Comparison of ENCODE assay signal across 14 mouse cellular contexts in genomic region chr10:67962496-67962895, GRCm38 (mm10). TPM values are rescaled to one million over a fixed set of nuclear protein-coding genes. Genes with fewer than 3 reads are reported as not detected.
DNase-seq lines count a peak whose midpoint lies in the region; ATAC-seq and TF ChIP-seq lines count a peak whose summit lies in the region.
"Had no signal": no experiment of that assay in that cellular context is flagged by ENCODE, and none has a peak within 500 bp of the region (broad histone marks: within the 10 kb centered on the region; RNA-seq: fewer than 3 reads in every experiment).

No protein-coding gene starts in this region.

- no peaks in the 10 kb centered on the region for H3K4me1 ChIP-seq in forebrain, postnatal 0 days (ENCODE audit: insufficient read depth)
- H3K4me1 ChIP-seq in midbrain, embryonic 14.5 days (ENCODE audit: control insufficient read depth, insufficient read depth, low read length): 0 out of 2 replicates have a peak, but pooled peaks cover 6% of the 10 kb centered on the region
- no peaks in the 10 kb centered on the region for H3K4me1 ChIP-seq in kidney, embryonic 16.5 days (ENCODE audit: insufficient read depth, low read length)

- no peaks in the 10 kb centered on the region for H3K9me3 ChIP-seq in forebrain, postnatal 0 days (ENCODE audit: low read length)
- H3K9me3 ChIP-seq in midbrain, embryonic 14.5 days (ENCODE audit: control insufficient read depth, low read length): no peaks in the 10 kb centered on the region
- no peaks in the 10 kb centered on the region for H3K9me3 ChIP-seq in kidney, embryonic 16.5 days (ENCODE audit: low read length)
- H3K9me3 ChIP-seq: limb, embryonic 12.5 days had no signal

- H3K36me3 ChIP-seq in forebrain, postnatal 0 days (ENCODE audit: insufficient read depth): no peaks in the 10 kb centered on the region
- H3K36me3 ChIP-seq in midbrain, embryonic 14.5 days (ENCODE audit: control insufficient read depth, insufficient read depth, low read length): no peaks in the 10 kb centered on the region
- no peaks in the 10 kb centered on the region for H3K36me3 ChIP-seq in kidney, embryonic 16.5 days (ENCODE audit: insufficient read depth, low read length)
- H3K36me3 ChIP-seq: limb, embryonic 12.5 days had no signal

- 17% methylated on average over 10 of the region's 10 CpGs for WGBS in forebrain, postnatal 0 days
- WGBS in midbrain, embryonic 14.5 days: 17% methylated on average over 10 of the region's 10 CpGs
- WGBS in kidney, embryonic 16.5 days: 72% methylated on average over 10 of the region's 10 CpGs

- H3K9ac ChIP-seq in forebrain, postnatal 0 days: no peak overlapping the region
- H3K9ac ChIP-seq in midbrain, embryonic 14.5 days (replicated peaks; ENCODE audit: low read length): no peak overlapping the region
- H3K9ac ChIP-seq in kidney, embryonic 16.5 days (replicated peaks; ENCODE audit: low read length): no peak overlapping the region
- H3K9ac ChIP-seq: limb, embryonic 12.5 days had no signal

- peak; percentile 30 for DNase-seq in layer of hippocampus, adult 11-12 months (ENCODE audit: low spot score)
- DNase-seq in layer of hippocampus, postnatal 36 days: no peak
- peak; percentile 75 for DNase-seq in Muller cell, postnatal 12 days (ENCODE audit: inconsistent ontology term)
- DNase-seq in forebrain, postnatal 0 days: no peak
- DNase-seq in midbrain, embryonic 14.5 days: peak; percentile 50
- DNase-seq in heart, postnatal 25 days (ENCODE audit: low spot score): no peak
- no peak for DNase-seq in right cerebral cortex, adult 18-20 months
- DNase-seq: adrenal gland, adult 2 months; heart, postnatal 10 days; kidney, adult 18-20 months; lung, adult 18-20 months; right cerebral cortex, postnatal 14 days had no signal

- no peak overlapping the region for H3K4me3 ChIP-seq in forebrain, postnatal 0 days (ENCODE audit: low read depth, low read length)
- H3K4me3 ChIP-seq in midbrain, embryonic 14.5 days (replicated peaks; ENCODE audit: low read depth, low read length): no peak overlapping the region
- no peak overlapping the region for H3K4me3 ChIP-seq in kidney, embryonic 16.5 days (ENCODE audit: low read length)
- H3K4me3 ChIP-seq: limb, embryonic 12.5 days had no signal

- peak overlapping the region; percentile 35; the same call in 1 of the 2 replicates for H3K27ac ChIP-seq in forebrain, postnatal 0 days (ENCODE audit: low read depth, low read length)
- H3K27ac ChIP-seq in midbrain, embryonic 14.5 days (replicated peaks; ENCODE audit: low read depth, low read length): no peak overlapping the region
- no peak overlapping the region for H3K27ac ChIP-seq in kidney, embryonic 16.5 days (ENCODE audit: low read length)
- H3K27ac ChIP-seq: limb, embryonic 12.5 days had no signal

- no peak for ATAC-seq in forebrain, postnatal 0 days
- ATAC-seq in midbrain, embryonic 14.5 days (ENCODE audit: low FRiP score, low TSS enrichment): no peak
- ATAC-seq in kidney, embryonic 16.5 days (ENCODE audit: low FRiP score, low TSS enrichment): no peak

- TF ChIP-seq CTCF in forebrain, postnatal 0 days (IDR thresholded peaks at IDR 0.05; ENCODE audit: low read depth): no peak

- H3K4me2 ChIP-seq in forebrain, postnatal 0 days (ENCODE audit: low read depth): peak overlapping the region; percentile 11; the same call in 1 of the 2 replicates
- H3K4me2 ChIP-seq in midbrain, embryonic 14.5 days (ENCODE audit: low read length): peak overlapping the region; percentile 27
- H3K4me2 ChIP-seq in kidney, embryonic 16.5 days (replicated peaks; ENCODE audit: low read depth, low read length): no peak overlapping the region
- H3K4me2 ChIP-seq: limb, embryonic 12.5 days had no signal

- intact Hi-C loops in heart, postnatal 25 days (cut with DNase I): loop anchor here (5.0 kb wide), 1 partner anchor 50 kb away; the partner anchor contains the start of gene Zfp365

- no peaks in the 10 kb centered on the region for H3K27me3 ChIP-seq in forebrain, postnatal 0 days (ENCODE audit: insufficient read depth, low read length)
- no peaks in the 10 kb centered on the region for H3K27me3 ChIP-seq in midbrain, embryonic 14.5 days (ENCODE audit: control insufficient read depth, insufficient read depth, low read length)
- H3K27me3 ChIP-seq in kidney, embryonic 16.5 days (ENCODE audit: insufficient read depth, low read length): no peaks in the 10 kb centered on the region
- H3K27me3 ChIP-seq: limb, embryonic 12.5 days had no signal

RNA-seq across cellular contexts. Expression of gene Rtkn2, which starts 16.9 kb away (rescaled TPM):
- total RNA-seq in layer of hippocampus, postnatal 36 days (2021): 1 to 10 TPM; 5.1 to 6.2 TPM
- total RNA-seq in forebrain, postnatal 0 days (2014; rRNA removed): 4.5 and 4.9 TPM in 2 replicates
- 3.2 and 4.2 TPM in 2 replicates for polyA plus RNA-seq in forebrain, postnatal 0 days (2015; fragmentation: Nextera tagmentation; extraction: Ambion mirVana)
- polyA plus RNA-seq in midbrain, embryonic 14.5 days (2014; fragmentation: Nextera tagmentation; extraction: Ambion mirVana): 2.9 and 5.8 TPM in 2 replicates
- total RNA-seq in heart, postnatal 25 days (2021): under 1 TPM; 0.13 to 0.36 TPM
- polyA plus RNA-seq in kidney, embryonic 16.5 days (2015; fragmentation: Nextera tagmentation; extraction: Ambion mirVana): 10.2 TPM in 2 replicates
- polyA plus RNA-seq: adrenal gland, adult 2 months had no signal

RNA-seq across cellular contexts. Expression of gene Zfp365, which starts 50.0 kb away (rescaled TPM):
- 100 to 1,000 TPM; 240 to 247 TPM for total RNA-seq in layer of hippocampus, postnatal 36 days (2021)
- 21.8 and 24.9 TPM in 2 replicates for total RNA-seq in forebrain, postnatal 0 days (2014; rRNA removed)
- polyA plus RNA-seq in forebrain, postnatal 0 days (2015; fragmentation: Nextera tagmentation; extraction: Ambion mirVana): 3.6 and 8.4 TPM in 2 replicates
- polyA plus RNA-seq in midbrain, embryonic 14.5 days (2014; fragmentation: Nextera tagmentation; extraction: Ambion mirVana): 3.5 and 4.6 TPM in 2 replicates
- total RNA-seq in heart, postnatal 25 days (2021): under 1 TPM; 0.49 to 0.50 TPM
- polyA plus RNA-seq in kidney, embryonic 16.5 days (2015; fragmentation: Nextera tagmentation; extraction: Ambion mirVana): 0.66 and 0.84 TPM in 2 replicates

Comparison
In these comparisons a context has a peak if more than half of its experiments do, and no peak if none do; other contexts are left out.
1. DNase-seq: peak in layer of hippocampus, adult 11-12 months (single experiment), Muller cell, postnatal 12 days (single experiment) and midbrain, embryonic 14.5 days (single experiment); none in layer of hippocampus, postnatal 36 days (0 of 2), forebrain, postnatal 0 days (single experiment), heart, postnatal 25 days (single experiment) and right cerebral cortex, adult 18-20 months (single experiment).
2. RNA of gene Zfp365, which starts 50.0 kb away (total RNA-seq): 240 to 247 TPM in layer of hippocampus, postnatal 36 days and 21.8 to 24.9 TPM in forebrain, postnatal 0 days; 0.49 to 0.50 TPM in heart, postnatal 25 days; every median in the first group is over 10 times any median in the second.